Mouse (Mus musculus) liver, embryonic 14 days (tissue): ENCODE results near the gene Itgal. TPM values are rescaled to one million over a fixed set of nuclear protein-coding genes. Genes with fewer than 3 reads are reported as not detected.

Experiments used
- polyA plus RNA-seq: library from polyadenylated mRNA; depleted of rRNA; stranded (reverse); fragments of >200 nt; gene quantifications from 2 replicates; pipeline ENCODE4 v1.2.3, GENCODE M21; 2012; rRNA removed

Itgal gene
- 5.5 and 7.7 TPM in 2 replicates for polyA plus RNA-seq

GRCm38 (mm10) chr7:127296098-127296497 lies at the start of gene Itgal:
Itgal (plus strand) TSS chr7:127296260.

DNA sequence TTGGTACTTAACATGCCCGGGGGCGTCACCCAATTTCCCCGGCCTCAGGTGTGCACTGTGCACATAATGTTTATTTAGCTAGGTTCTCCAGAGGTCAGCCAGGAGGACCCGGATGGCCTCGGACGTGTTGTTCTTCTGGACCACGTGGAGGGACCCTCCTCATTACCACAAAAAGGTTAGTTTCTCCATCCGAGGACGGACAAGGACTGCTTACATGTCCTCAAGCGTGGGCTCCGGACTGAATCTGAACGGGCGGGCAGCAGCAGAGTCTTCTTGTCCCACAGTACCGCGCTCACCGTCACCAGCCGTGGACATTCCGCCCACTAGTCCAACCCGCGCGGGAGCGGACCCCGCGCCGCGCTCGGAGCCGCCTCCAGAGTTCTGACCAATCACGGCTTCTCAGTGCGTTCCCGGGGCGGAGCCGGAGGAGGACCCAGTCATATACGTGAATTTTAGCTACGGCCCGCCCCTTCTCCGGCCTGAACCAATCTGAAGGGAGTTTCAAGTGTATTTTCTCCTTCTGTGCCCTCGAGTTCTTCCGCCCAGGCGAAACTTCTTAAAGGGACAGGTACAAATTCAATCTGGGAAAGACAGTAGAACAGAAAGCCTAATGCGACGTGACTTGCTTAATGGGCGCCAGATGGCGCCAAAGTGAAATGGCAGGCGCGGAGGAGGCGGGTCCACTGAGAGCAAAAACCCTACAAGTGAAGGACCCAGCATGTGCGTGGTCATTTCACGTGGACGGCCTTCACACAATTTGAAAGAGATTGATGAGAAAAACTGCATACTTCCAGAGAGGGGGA lies 35.5 kb upstream of the Itgal start, which contains the start of gene Dctpp1:
TSS of gene Dctpp1 (minus strand) at position 401 of the 803 bp plus-strand sequence.

DNA sequence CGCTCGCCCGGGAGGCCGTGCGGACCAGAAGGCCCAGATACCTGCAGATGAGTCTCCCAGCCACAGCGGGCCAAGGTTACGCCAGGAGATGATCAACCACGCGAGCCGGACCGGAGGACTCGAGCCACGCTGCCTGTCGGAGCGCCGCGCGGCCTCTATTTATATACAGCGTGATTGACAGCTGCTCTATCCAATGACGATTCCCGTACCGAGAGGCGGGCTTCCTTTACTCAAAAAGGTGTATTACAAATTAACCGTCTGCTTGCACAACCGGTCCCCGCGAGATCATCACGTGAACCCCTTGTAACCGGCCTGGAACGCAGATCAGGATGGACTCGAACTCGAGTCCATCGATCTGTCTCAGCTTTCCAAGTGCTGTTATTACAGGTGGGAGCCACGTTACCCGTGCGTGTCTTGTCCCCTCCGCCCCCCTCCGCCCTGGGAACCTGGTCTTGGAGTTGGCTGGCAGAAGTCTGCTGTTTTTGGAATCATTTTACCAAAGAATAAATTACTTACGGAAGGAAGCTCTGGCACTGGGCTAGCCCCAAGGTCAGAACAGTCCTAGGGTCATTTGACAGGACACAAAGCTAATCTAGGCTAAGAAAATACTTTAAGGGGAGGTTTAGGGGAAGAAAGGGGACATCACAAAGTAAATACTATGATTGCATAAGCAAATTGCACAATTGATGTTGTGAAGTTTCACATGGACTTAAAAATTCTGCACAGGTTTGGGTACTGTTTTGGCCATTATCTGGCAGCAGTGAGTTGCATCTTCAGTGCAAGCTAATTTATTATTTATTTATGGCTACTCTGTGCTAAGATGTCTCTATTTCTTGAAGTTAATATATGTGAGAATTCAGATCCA lies 21.9 kb upstream of the Itgal start, which contains the start of gene Sephs2:
TSS of gene Sephs2 (minus strand) at position 131 of the 865 bp plus-strand sequence.

GRCm38 (mm10) chr7:127345512-127346325 lies 49.7 kb downstream of the Itgal start, which contains the start of gene Zfp768:
Zfp768 (minus strand) TSS chr7:127345589.

GRCm38 (mm10) chr7:127375271-127376245 lies 79.5 kb downstream of the Itgal start, which contains the start of gene Zfp747:
Zfp747 (minus strand) TSS chr7:127376050.

Other genes starting within 250 kb of the Itgal start
- 0.08 TPM in 1 of 2 replicates, not detected in the other for gene Zg16, start 208.9 kb upstream of the Itgal start, polyA plus RNA-seq
- 4.3 and 5.9 TPM in 2 replicates for gene AI467606, start 204.9 kb upstream of the Itgal start, polyA plus RNA-seq
- 32.4 and 37.2 TPM in 2 replicates for gene Qprt, start 174.0 kb upstream of the Itgal start, polyA plus RNA-seq
- 9.5 and 11.2 TPM in 2 replicates for gene Spn, start 158.4 kb upstream of the Itgal start, polyA plus RNA-seq
- gene Cd2bp2, start 100.2 kb upstream of the Itgal start, polyA plus RNA-seq = 31.0 and 35.9 TPM in 2 replicates
- gene Tbc1d10b, start 87.8 kb upstream of the Itgal start, polyA plus RNA-seq = 13.4 and 15.2 TPM in 2 replicates
- 16.2 and 46.6 TPM in 2 replicates for gene Mylpf, start 87.4 kb upstream of the Itgal start, polyA plus RNA-seq
- gene Zfp553, start 63.2 kb upstream of the Itgal start, polyA plus RNA-seq = 3.4 and 3.5 TPM in 2 replicates
- gene Sept1, start 63.1 kb upstream of the Itgal start, polyA plus RNA-seq = 15.1 and 15.2 TPM in 2 replicates
- gene Zfp771, start 52.0 kb upstream of the Itgal start, polyA plus RNA-seq = 19.1 and 19.2 TPM in 2 replicates
- 56.0 and 63.0 TPM in 2 replicates for gene Dctpp1, start 35.6 kb upstream of the Itgal start, polyA plus RNA-seq
- gene Sephs2, start 22.2 kb upstream of the Itgal start, polyA plus RNA-seq = 42.7 and 50.6 TPM in 2 replicates
- 3.8 and 4.1 TPM in 2 replicates for gene Zfp768, start 49.3 kb downstream of the Itgal start, polyA plus RNA-seq
- 1.4 and 1.5 TPM in 2 replicates for gene Zfp747, start 79.8 kb downstream of the Itgal start, polyA plus RNA-seq
- gene 9130019O22Rik, start 90.9 kb downstream of the Itgal start, polyA plus RNA-seq = 0.59 and 0.69 TPM in 2 replicates
- 1.1 and 1.3 TPM in 2 replicates for gene E430018J23Rik, start 97.4 kb downstream of the Itgal start, polyA plus RNA-seq
- gene Zfp764, start 110.6 kb downstream of the Itgal start, polyA plus RNA-seq = 1.1 and 1.2 TPM in 2 replicates
- 5.8 and 6.8 TPM in 2 replicates for gene Zfp688, start 125.8 kb downstream of the Itgal start, polyA plus RNA-seq
- gene Zfp689, start 152.9 kb downstream of the Itgal start, polyA plus RNA-seq = 1.4 and 1.7 TPM in 2 replicates
- 20.4 and 21.6 TPM in 2 replicates for gene Prr14, start 163.4 kb downstream of the Itgal start, polyA plus RNA-seq
- 4.4 and 9.0 TPM in 2 replicates for gene Fbrs, start 182.9 kb downstream of the Itgal start, polyA plus RNA-seq
- 2.9 and 3.8 TPM in 2 replicates for gene Srcap, start 215.7 kb downstream of the Itgal start, polyA plus RNA-seq
- 5.3 and 6.2 TPM in 2 replicates for gene Gm42715, start 223.3 kb downstream of the Itgal start, polyA plus RNA-seq